8 mouse cellular contexts compared by ENCODE assay signal in genomic region chr7:141291921-141292582, GRCm38 (mm10). TPM values are rescaled to one million over a fixed set of nuclear protein-coding genes. Genes with fewer than 3 reads are reported as not detected.
A peak's percentile ranks its signal among the peaks of the same experiment; 100 is the strongest.
DNase-seq lines count a peak whose midpoint lies in the region; ATAC-seq and TF ChIP-seq lines count a peak whose summit lies in the region.

TSS of gene Drd4 (plus strand) at chr7:141292006.

- TF ChIP-seq CTCF in gastrocnemius, adult 2 months (IDR thresholded peaks at IDR 0.05) = no peak
- no peak for TF ChIP-seq CTCF in C2C12 (IDR thresholded peaks at IDR 0.05; ENCODE audit: control insufficient read depth, insufficient read depth, insufficient read length)
- no peak for TF ChIP-seq CTCF in embryonic fibroblast, embryonic 13.5 days (IDR thresholded peaks at IDR 0.05; ENCODE audit: borderline replicate concordance, insufficient read depth, low read length)

- peaks cover 2% of the 10 kb centered on the region; the same call in 1 of the 2 replicates for H3K4me1 ChIP-seq in embryonic fibroblast, embryonic 13.5 days (ENCODE audit: control insufficient read depth, insufficient read depth, low read length)
- H3K4me1 ChIP-seq in limb, embryonic 11.5 days (ENCODE audit: control insufficient read depth, insufficient read depth, low read length) = peaks cover 14% of the 10 kb centered on the region
- peaks cover 31% of the 10 kb centered on the region for H3K4me1 ChIP-seq in neural tube, embryonic 15.5 days

- WGBS in limb, embryonic 11.5 days = 1% methylated on average over 46 of the region's 46 CpGs
- WGBS in neural tube, embryonic 15.5 days = 2% methylated on average over 43 of the region's 46 CpGs

- H3K79me2 ChIP-seq in C2C12 (ENCODE audit: control insufficient read depth, insufficient read depth) = no peaks in the 10 kb centered on the region

- H3K27ac ChIP-seq in gastrocnemius, adult 2 months = no peak within 1 kb of the TSS
- H3K27ac ChIP-seq in embryonic fibroblast, embryonic 13.5 days (ENCODE audit: insufficient read depth, low read length) = no peak within 1 kb of the TSS
- H3K27ac ChIP-seq in limb, embryonic 11.5 days (replicated peaks; ENCODE audit: low read depth, low read length) = no peak within 1 kb of the TSS
- no peak within 1 kb of the TSS for H3K27ac ChIP-seq in neural tube, embryonic 15.5 days (replicated peaks)

- TF ChIP-seq POLR2A in embryonic fibroblast, embryonic 13.5 days (IDR thresholded peaks at IDR 0.05; ENCODE audit: low read depth, low read length) = no peak

- H3K4me2 ChIP-seq in limb, embryonic 11.5 days (ENCODE audit: low read depth, severe bottlenecking) = peak within 1 kb of the TSS; percentile 98
- peak within 1 kb of the TSS; percentile 99 for H3K4me2 ChIP-seq in neural tube, embryonic 15.5 days

- H3ac ChIP-seq in C2C12 (ENCODE audit: control insufficient read depth, insufficient read length, low read depth) = peak within 1 kb of the TSS; percentile 3

- H3K4me3 ChIP-seq in gastrocnemius, adult 2 months = peak within 1 kb of the TSS; percentile 60
- H3K4me3 ChIP-seq in C2C12 (ENCODE audit: insufficient read depth, poor library complexity, severe bottlenecking) = no peak within 1 kb of the TSS
- H3K4me3 ChIP-seq in embryonic fibroblast, embryonic 13.5 days (ENCODE audit: insufficient read depth, low read length) = 0 out of 2 replicates have a peak within 1 kb of the TSS, but pooled peaks have one; percentile 0
- H3K4me3 ChIP-seq in limb, embryonic 11.5 days (ENCODE audit: low read depth, low read length) = peak within 1 kb of the TSS; percentile 59
- H3K4me3 ChIP-seq in neural tube, embryonic 15.5 days (replicated peaks) = peak within 1 kb of the TSS; percentile 52

- ATAC-seq in limb, embryonic 11.5 days (ENCODE audit: insufficient number of reproducible peaks, low FRiP score, low TSS enrichment, low read depth) = no peak; the same call in 1 of the 2 replicates
- ATAC-seq in neural tube, embryonic 15.5 days (ENCODE audit: low FRiP score) = peak; percentile 36; the same call in 1 of the 2 replicates

- H3K27me3 ChIP-seq in C2C12 (ENCODE audit: control insufficient read depth, insufficient read depth, insufficient read length) = peaks cover 22% of the 10 kb centered on the region
- H3K27me3 ChIP-seq in limb, embryonic 11.5 days (ENCODE audit: control insufficient read depth, insufficient read depth, low read length) = peaks cover 47% of the 10 kb centered on the region
- H3K27me3 ChIP-seq in neural tube, embryonic 15.5 days (replicated peaks) = peaks cover 59% of the 10 kb centered on the region

- DNase-seq in gastrocnemius, adult 2 months = no peak
- no peak for DNase-seq in gastrocnemius, postnatal 25 days
- DNase-seq in limb, embryonic 11.5 days (ENCODE audit: low spot score) = peak; percentile 76
- no peak for DNase-seq in gastrocnemius, adult 8-10 months (ENCODE audit: low spot score in 2 of 2)
- no peak for DNase-seq in cerebellum, postnatal 4 days (ENCODE audit: low spot score in 2 of 2)

- peak within 1 kb of the TSS; percentile 65 for H3K9ac ChIP-seq in limb, embryonic 11.5 days (ENCODE audit: low read length)
- peak within 1 kb of the TSS; percentile 64 for H3K9ac ChIP-seq in neural tube, embryonic 15.5 days (replicated peaks)

- no peaks in the 10 kb centered on the region for H3K9me3 ChIP-seq in limb, embryonic 11.5 days (ENCODE audit: control insufficient read depth, low read length)
- H3K9me3 ChIP-seq in neural tube, embryonic 15.5 days (replicated peaks) = no peaks in the 10 kb centered on the region

- intact Hi-C loops in gastrocnemius, adult 2 months (cut with DNase I) = no loop called here

- no peaks in the 10 kb centered on the region for H3K79me3 ChIP-seq in C2C12 (ENCODE audit: low read depth)

- no peaks in the 10 kb centered on the region for H3K36me3 ChIP-seq in C2C12 (ENCODE audit: control insufficient read depth, insufficient read depth)
- H3K36me3 ChIP-seq in limb, embryonic 11.5 days (ENCODE audit: control insufficient read depth, insufficient read depth, low read length) = no peaks in the 10 kb centered on the region
- 0 out of 2 replicates have a peak, but pooled peaks cover 3% of the 10 kb centered on the region for H3K36me3 ChIP-seq in neural tube, embryonic 15.5 days

TF ChIP-seq in C2C12, 6 proteins besides CTCF, POLR2A, EP300 and RAD21:
- TF ChIP-seq CEBPB (IDR thresholded peaks at IDR 0.05; ENCODE audit: low read depth) = no peak
- no peak for TF ChIP-seq MYOG (IDR thresholded peaks at IDR 0.05; ENCODE audit: control insufficient read depth, extremely low read depth, insufficient read length)
- no peak for TF ChIP-seq USF1 (IDR thresholded peaks at IDR 0.05; ENCODE audit: low read depth)
- no peak for TF ChIP-seq MAX (IDR thresholded peaks at IDR 0.05)
- no peak for TF ChIP-seq MYOD1 (IDR thresholded peaks at IDR 0.05; ENCODE audit: control insufficient read depth, insufficient read length, low read depth)
- TF ChIP-seq FOSL1 (IDR thresholded peaks at IDR 0.05; ENCODE audit: insufficient read depth, low read length, poor library complexity, severe bottlenecking) = no peak

RNA-seq across cellular contexts. Expression of gene Drd4, which starts in this region (rescaled TPM):
- not detected for total RNA-seq in gastrocnemius, adult 2 months (2021)
- total RNA-seq in gastrocnemius, postnatal 25 days (2021) = under 1 TPM in 1 of 2 experiments, not detected in 1; 0.23 TPM
- polyA plus RNA-seq in C2C12 (2012; fragmentation: generic; extraction: Trizol) = 0.01 TPM
- 0.28 TPM in 1 of 2 replicates, not detected in the other for polyA plus RNA-seq in embryonic fibroblast, embryonic 13.5 days (2011; ENCODE audit: insufficient read length, low read depth, missing spikeins)
- 0.45 and 0.47 TPM in 2 replicates for polyA plus RNA-seq in limb, embryonic 11.5 days (2014; fragmentation: Nextera tagmentation; extraction: Ambion mirVana)
- polyA plus RNA-seq in neural tube, embryonic 15.5 days (2015; fragmentation: Nextera tagmentation; extraction: Ambion mirVana) = 0.87 and 1.3 TPM in 2 replicates
- not detected for total RNA-seq in gastrocnemius, adult 8-10 months (2022)

Comparison
In these comparisons a context has a peak if more than half of its experiments do, and no peak if none do; other contexts are left out.
1. Peak in DNase-seq, H3K4me3 ChIP-seq, H3K9ac ChIP-seq and H3K4me2 ChIP-seq in limb, embryonic 11.5 days; RNA of the gene not detected or under 1 TPM.